Mouse (Mus musculus) lung, embryonic 14.5 days (tissue): ENCODE data around the gene Sdccag8. TPM values are rescaled to one million over a fixed set of nuclear protein-coding genes. Genes with fewer than 3 reads are reported as not detected.
A peak's percentile ranks its signal among the peaks of the same experiment; 100 is the strongest.

Source experiments
- ATAC-seq: fragments of 200-750 bp; cut with Nextera tagmentation; 2 replicates; pipeline ENCODE4 v1.8.0; 2017; ENCODE audit warnings: mild to moderate bottlenecking, moderate TSS enrichment, moderate library complexity; ENCODE audit not compliant: insufficient read depth
- DNase-seq: peaks from one replicate; pipeline ENCODE4 v3.0.0-alpha.2; 2015
- H3K27ac ChIP-seq: fragments of 300-500 bp; sonication (generic); 2 replicates; pipeline ENCODE4 v1.5.1; 2014; ENCODE audit warnings: low read depth, mild to moderate bottlenecking, moderate library complexity
- H3K27me3 ChIP-seq: fragments of 300-500 bp; sonication (generic); 2 replicates; pipeline ENCODE4 v1.6.1; 2014; ENCODE audit warnings: low read length, control low read depth; ENCODE audit not compliant: insufficient read depth
- H3K36me3 ChIP-seq: fragments of 300-500 bp; sonication (generic); 2 replicates; pipeline ENCODE4 v1.6.1; 2014; ENCODE audit warnings: control low read depth; ENCODE audit not compliant: insufficient read depth
- H3K4me1 ChIP-seq: fragments of 300-500 bp; sonication (generic); 2 replicates; pipeline ENCODE4 v1.6.1; 2014; ENCODE audit warnings: antibody characterized with exemption, control low read depth; ENCODE audit not compliant: insufficient read depth
- H3K4me2 ChIP-seq: fragments of 300-500 bp; sonication (generic); 2 replicates; pipeline ENCODE4 v1.6.1; 2014; ENCODE audit warnings: mild to moderate bottlenecking
- H3K4me3 ChIP-seq: fragments of 300-500 bp; sonication (generic); 2 replicates; pipeline ENCODE4 v1.5.1; 2014; ENCODE audit warnings: low read depth, low read length
- H3K9ac ChIP-seq: fragments of 300-500 bp; sonication (generic); 2 replicates; pipeline ENCODE4 v1.6.1; 2014
- H3K9me3 ChIP-seq: fragments of 300-500 bp; sonication (generic); 2 replicates; pipeline ENCODE4 v1.6.1; 2016; ENCODE audit warnings: low read depth, low read length, control low read depth
- CTCF ChIP-seq: IDR thresholded peaks from 2 replicates; pipeline ENCODE4 v1.5.1; 2016; ENCODE audit warnings: antibody characterized with exemption, low read depth
- WGBS: fragments of 180-500 bp; shearing (Covaris S2); extraction: QIAGEN DNeasy Blood & Tissue Kit; methylation state at CpG from one replicate; pipeline ENCODE4 v1.1.7; 2014; 5-methylcytosine and 5-hydroxymethylcytosine counted together
- polyA plus RNA-seq: library from polyadenylated mRNA; unstranded; fragments of >200 nt; fragmentation: Nextera tagmentation; extraction: Ambion mirVana; gene quantifications from 2 replicates; pipeline ENCODE4 v1.2.1, GENCODE M21; 2014

Gene Sdccag8
- polyA plus RNA-seq, 1 experiment from 2014 or later, result 14.4 TPM

- no peak overlapping the region for H3K9ac ChIP-seq
- H3K4me3 ChIP-seq, result no peak overlapping the region
- H3K36me3 ChIP-seq, result no peaks in the 10 kb centered on the region
- H3K4me2 ChIP-seq, result no peak overlapping the region
- no peaks in the 10 kb centered on the region for H3K4me1 ChIP-seq
- no peaks in the 10 kb centered on the region for H3K27me3 ChIP-seq
- DNase-seq (no peak), ATAC-seq (no peak)
- 89% methylated on average over 1 of the region's 1 CpGs for WGBS
- no peaks in the 10 kb centered on the region for H3K9me3 ChIP-seq
- no peak overlapping the region for H3K27ac ChIP-seq
- no peak for TF ChIP-seq CTCF
These were observed 216.7 kb downstream of the Sdccag8 start for GRCm38 (mm10) chr1:177031196-177031595.

- Histone ChIP-seq H3K36me3 (no peaks in the 10 kb centered on the region), H3K27ac (no peak overlapping the region), H3K4me2 (no peak overlapping the region), H3K4me1 (no peaks in the 10 kb centered on the region), H3K9me3 (no peaks in the 10 kb centered on the region), H3K27me3 (no peaks in the 10 kb centered on the region), H3K9ac (no peak overlapping the region), H3K4me3 (no peak overlapping the region)
- WGBS, result 31% methylated on average over 1 of the region's 1 CpGs
- no peak for DNase-seq
- TF ChIP-seq CTCF, result no peak
- ATAC-seq, result no peak
These were observed 217.8 kb downstream of the Sdccag8 start for GRCm38 (mm10) chr1:177032233-177032632.

GRCm38 (mm10) chr1:177035460-177035859 lies 221.0 kb downstream of the Sdccag8 start:
- no peak for DNase-seq
- Histone ChIP-seq H3K27ac (no peak overlapping the region), H3K9me3 (no peaks in the 10 kb centered on the region), H3K36me3 (no peaks in the 10 kb centered on the region), H3K27me3 (no peaks in the 10 kb centered on the region), H3K9ac (no peak overlapping the region), H3K4me2 (no peak overlapping the region), H3K4me1 (no peaks in the 10 kb centered on the region), H3K4me3 (no peak overlapping the region)
- ATAC-seq, result no peak
- WGBS, result 86% methylated on average over 2 of the region's 2 CpGs
- no peak for TF ChIP-seq CTCF

GRCm38 (mm10) chr1:177038383-177038782 lies 223.9 kb downstream of the Sdccag8 start:
- DNase-seq (no peak), ATAC-seq (no peak)
- no peaks in the 10 kb centered on the region for H3K36me3 ChIP-seq
- WGBS, result 33% methylated on average over 2 of the region's 2 CpGs
- no peak overlapping the region for H3K4me3 ChIP-seq
- no peaks in the 10 kb centered on the region for H3K9me3 ChIP-seq
- no peak for TF ChIP-seq CTCF
- H3K4me1 ChIP-seq, result no peaks in the 10 kb centered on the region
- peak overlapping the region; percentile 1; the same call in 1 of the 2 replicates for H3K27ac ChIP-seq
- H3K27me3 ChIP-seq, result no peaks in the 10 kb centered on the region
- no peak overlapping the region for H3K9ac ChIP-seq
- no peak overlapping the region for H3K4me2 ChIP-seq

GRCm38 (mm10) chr1:177039093-177039674 lies 224.7 kb downstream of the Sdccag8 start:
- no peaks in the 10 kb centered on the region for H3K27me3 ChIP-seq
- H3K27ac ChIP-seq, result no peak overlapping the region
- no peak for TF ChIP-seq CTCF
- peak; percentile 95 for ATAC-seq
- no peaks in the 10 kb centered on the region for H3K9me3 ChIP-seq
- no peaks in the 10 kb centered on the region for H3K4me1 ChIP-seq
- 35% methylated on average over 6 of the region's 6 CpGs for WGBS
- H3K9ac ChIP-seq, result no peak overlapping the region
- H3K4me2 ChIP-seq, result no peak overlapping the region
- H3K36me3 ChIP-seq, result no peaks in the 10 kb centered on the region
- no peak overlapping the region for H3K4me3 ChIP-seq
- peak; percentile 87 for DNase-seq

- H3K27ac ChIP-seq, result peak overlapping the region; percentile 54
These were observed 225.6 kb downstream of the Sdccag8 start for GRCm38 (mm10) chr1:177040058-177040457.

GRCm38 (mm10) chr1:177045885-177046284 lies 231.4 kb downstream of the Sdccag8 start:
- Histone ChIP-seq H3K4me1 (no peaks in the 10 kb centered on the region), H3K9me3 (no peaks in the 10 kb centered on the region), H3K4me2 (no peak overlapping the region), H3K9ac (no peak overlapping the region), H3K36me3 (no peaks in the 10 kb centered on the region), H3K27me3 (no peaks in the 10 kb centered on the region), H3K4me3 (no peak overlapping the region), H3K27ac (no peak overlapping the region)
- no peak for ATAC-seq
- TF ChIP-seq CTCF, result no peak
- peak; percentile 36 for DNase-seq

More at GRCm38 (mm10) chr1:177040058-177040457, 225.6 kb downstream of the Sdccag8 start:
- no peaks in the 10 kb centered on the region for H3K36me3 ChIP-seq
- no peak overlapping the region for H3K9ac ChIP-seq
- peak; percentile 16 for DNase-seq
- no peaks in the 10 kb centered on the region for H3K4me1 ChIP-seq
- 36% methylated on average over 4 of the region's 4 CpGs for WGBS
- no peaks in the 10 kb centered on the region for H3K27me3 ChIP-seq
- no peak overlapping the region for H3K4me2 ChIP-seq
- peak; percentile 35; the same call in 1 of the 2 replicates for ATAC-seq
- no peak overlapping the region for H3K4me3 ChIP-seq
- TF ChIP-seq CTCF, result no peak
- no peaks in the 10 kb centered on the region for H3K9me3 ChIP-seq
